Mouse (Mus musculus) ES-CJ7 (cell line): ENCODE data around the gene Slc45a3.

Experiments
- DNase-seq: peaks from one replicate; pipeline ENCODE4 v3.0.0; 2011; ENCODE audit warnings: low read depth, low spot score

Slc45a3 gene

GRCm38 (mm10) chr1:131964580-131964979, 1.8 kb downstream of the Slc45a3 start:
- DNase-seq = no peak

GRCm38 (mm10) chr1:131965818-131966217, 3.1 kb downstream of the Slc45a3 start:
- DNase-seq = no peak

GRCm38 (mm10) chr1:131967336-131967735, 4.6 kb downstream of the Slc45a3 start:
- DNase-seq = no peak

GRCm38 (mm10) chr1:131968556-131968955, 5.8 kb downstream of the Slc45a3 start:
- DNase-seq = no peak

GRCm38 (mm10) chr1:131968983-131969382, 6.2 kb downstream of the Slc45a3 start:
- DNase-seq = no peak

GRCm38 (mm10) chr1:131969825-131970224, 7.1 kb downstream of the Slc45a3 start:
- no peak for DNase-seq

- DNase-seq = no peak
Measured at GRCm38 (mm10) chr1:131970322-131970660, 7.5 kb downstream of the Slc45a3 start.

- peak; percentile 72 for DNase-seq
Measured at GRCm38 (mm10) chr1:131970661-131971520, 8.1 kb downstream of the Slc45a3 start.

GRCm38 (mm10) chr1:131971771-131972497, 9.2 kb downstream of the Slc45a3 start:
- no peak for DNase-seq

GRCm38 (mm10) chr1:131972498-131973334, 9.9 kb downstream of the Slc45a3 start:
- DNase-seq = no peak

GRCm38 (mm10) chr1:131973991-131974390, 11.2 kb downstream of the Slc45a3 start:
- no peak for DNase-seq

GRCm38 (mm10) chr1:131976886-131977285, 14.1 kb downstream of the Slc45a3 start:
- DNase-seq = no peak

- DNase-seq = no peak
Measured at GRCm38 (mm10) chr1:131980471-131980870, 17.7 kb downstream of the Slc45a3 start.

- peak; percentile 84 for DNase-seq
Measured at GRCm38 (mm10) chr1:131981378-131982013, 18.7 kb downstream of the Slc45a3 start.

GRCm38 (mm10) chr1:131982907-131983306, 20.1 kb downstream of the Slc45a3 start:
- peak; percentile 85 for DNase-seq

- no peak for DNase-seq
Measured at GRCm38 (mm10) chr1:131983806-131984205, 21.0 kb downstream of the Slc45a3 start.

- no peak for DNase-seq
Measured at GRCm38 (mm10) chr1:131987432-131987831, 24.7 kb downstream of the Slc45a3 start.

- no peak for DNase-seq
Measured at GRCm38 (mm10) chr1:131989476-131989875, 26.7 kb downstream of the Slc45a3 start.

- DNase-seq = no peak
Measured at GRCm38 (mm10) chr1:131990083-131990760, 27.5 kb downstream of the Slc45a3 start.

- no peak for DNase-seq
Measured at GRCm38 (mm10) chr1:131992561-131993001, 29.8 kb downstream of the Slc45a3 start.
